Mouse (Mus musculus) midbrain, embryonic 16.5 days (tissue): ENCODE measurements at regions not wholly inside any gene's neighbourhood (a gene's known extent, or its start where the extent isn't known, plus 50 kb on each side); places are given as distances from the start of the nearest gene placed in this dataset.

Experiments
- ATAC-seq: fragments of 200-750 bp; cut with Nextera tagmentation; 2 replicates; pipeline ENCODE4 v1.8.0; 2017; ENCODE audit warnings: moderate TSS enrichment
- H3K27ac ChIP-seq: fragments of 300-500 bp; sonication (generic); 2 replicates; pipeline ENCODE4 v1.5.1; 2014; ENCODE audit warnings: mild to moderate bottlenecking, low read length, mixed read lengths
- H3K27me3 ChIP-seq: fragments of 300-500 bp; sonication (generic); 2 replicates; pipeline ENCODE4 v1.6.1; 2014; ENCODE audit warnings: low read depth, low read length, mixed read lengths; ENCODE audit not compliant: control insufficient read depth, insufficient read depth
- H3K36me3 ChIP-seq: fragments of 300-500 bp; sonication (generic); 2 replicates; pipeline ENCODE4 v1.6.1; 2014; ENCODE audit warnings: mild to moderate bottlenecking, low read length, moderate library complexity, mixed read lengths; ENCODE audit not compliant: control insufficient read depth, insufficient read depth
- H3K4me1 ChIP-seq: fragments of 300-500 bp; sonication (generic); 2 replicates; pipeline ENCODE4 v1.6.1; 2014; ENCODE audit warnings: mild to moderate bottlenecking, low read length, mixed read lengths; ENCODE audit not compliant: control insufficient read depth, insufficient read depth
- H3K4me2 ChIP-seq: fragments of 300-500 bp; sonication (generic); 2 replicates; pipeline ENCODE4 v1.6.1; 2014; ENCODE audit warnings: mild to moderate bottlenecking, low read length, mixed read lengths
- H3K4me3 ChIP-seq: fragments of 300-500 bp; sonication (generic); 2 replicates; pipeline ENCODE4 v1.5.1; 2014; ENCODE audit warnings: low read depth, mild to moderate bottlenecking, low read length, moderate library complexity, mixed read lengths
- H3K9ac ChIP-seq: fragments of 300-500 bp; sonication (generic); 2 replicates; pipeline ENCODE4 v1.6.1; 2014; ENCODE audit warnings: low read depth, low read length, mixed read lengths
- H3K9me3 ChIP-seq: fragments of 300-500 bp; sonication (generic); replicated peaks from 2 replicates; pipeline ENCODE4 v1.6.1; 2014; ENCODE audit warnings: mild to moderate bottlenecking, low read length, mixed read lengths; ENCODE audit not compliant: control insufficient read depth, poor library complexity, severe bottlenecking
- WGBS: fragments of 180-500 bp; shearing (Covaris S2); extraction: QIAGEN DNeasy Blood & Tissue Kit; methylation state at CpG from one replicate; pipeline ENCODE4 v1.1.7; 2014; 5-methylcytosine and 5-hydroxymethylcytosine counted together

DNA sequence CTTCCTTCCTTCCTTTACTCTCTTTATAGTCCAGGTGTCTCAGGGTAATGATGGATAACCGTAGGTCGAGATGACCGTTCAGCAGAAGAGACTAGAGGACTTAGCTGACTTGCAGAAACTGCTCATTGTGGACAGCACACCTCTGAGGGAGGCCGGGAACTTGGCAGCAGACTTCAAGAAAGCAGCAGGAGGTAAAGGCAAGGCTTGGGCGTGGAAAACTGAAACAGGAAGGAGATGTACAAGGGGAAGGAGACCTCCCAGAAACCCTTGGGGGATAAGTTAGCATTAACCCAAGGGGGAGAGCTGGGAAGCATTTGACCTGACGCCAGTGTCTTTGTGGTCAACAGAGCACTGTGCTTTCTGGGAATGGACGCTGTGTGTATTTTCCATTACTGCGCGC lies 58.8 kb upstream of the Vangl1 start:
- H3K27me3 ChIP-seq: no peaks in the 10 kb centered on the region
- H3K4me2 ChIP-seq: no peak overlapping the region
- H3K4me1 ChIP-seq: no peaks in the 10 kb centered on the region
- no peak overlapping the region for H3K9ac ChIP-seq
- no peak for ATAC-seq
- no peak overlapping the region for H3K4me3 ChIP-seq
- no peaks in the 10 kb centered on the region for H3K9me3 ChIP-seq
- WGBS: 81% methylated on average over 9 of the region's 9 CpGs
- H3K27ac ChIP-seq: no peak overlapping the region
- H3K36me3 ChIP-seq: no peaks in the 10 kb centered on the region

DNA sequence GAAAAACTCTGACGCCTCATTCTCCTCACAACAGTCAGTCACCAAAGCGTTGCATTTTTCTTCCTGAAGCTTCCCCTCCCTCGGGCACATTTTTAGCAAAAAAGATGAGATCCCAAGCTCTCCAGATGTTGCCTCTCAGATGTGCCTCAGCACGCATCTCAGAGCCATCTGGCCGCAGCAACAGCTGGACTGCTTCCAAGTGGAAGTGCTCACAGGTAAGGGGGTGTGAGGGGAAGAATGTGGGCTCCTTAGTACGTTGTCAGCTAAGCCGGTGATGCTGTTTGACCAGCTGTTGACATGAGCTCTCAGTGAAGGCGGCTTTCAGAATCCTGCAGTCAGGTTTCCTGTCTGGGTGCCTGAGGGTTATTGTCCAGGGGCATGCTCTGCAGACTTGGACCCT lies 58.2 kb upstream of the Vangl1 start:
- Histone ChIP-seq H3K36me3 (no peaks in the 10 kb centered on the region), H3K27ac (no peak overlapping the region), H3K9ac (no peak overlapping the region), H3K4me2 (no peak overlapping the region), H3K9me3 (no peaks in the 10 kb centered on the region), H3K4me3 (no peak overlapping the region), H3K27me3 (no peaks in the 10 kb centered on the region), H3K4me1 (no peaks in the 10 kb centered on the region)
- no peak for ATAC-seq
- WGBS: 64% methylated on average over 8 of the region's 8 CpGs

DNA sequence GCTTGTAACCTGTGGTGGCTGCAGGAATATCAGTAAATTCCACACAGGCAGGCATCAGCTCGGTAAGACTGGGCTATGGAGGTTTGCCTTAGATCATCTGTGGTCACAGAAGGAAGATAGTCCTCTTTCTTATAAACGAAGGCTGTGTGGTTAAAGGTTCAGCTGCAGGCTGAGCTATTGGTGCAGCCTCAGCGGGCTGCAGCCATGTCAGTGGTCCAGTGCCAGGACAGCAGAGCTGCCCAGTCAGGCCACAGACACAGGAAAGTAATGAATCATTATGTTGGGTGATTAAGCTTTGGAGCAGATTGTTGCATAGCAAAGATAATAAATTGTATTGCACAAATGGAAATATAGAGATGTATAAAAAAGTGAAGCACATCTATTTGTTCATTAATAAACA lies 57.0 kb upstream of the Vangl1 start:
- H3K36me3 ChIP-seq: no peaks in the 10 kb centered on the region
- H3K4me3 ChIP-seq: no peak overlapping the region
- H3K9ac ChIP-seq: no peak overlapping the region
- H3K27ac ChIP-seq: no peak overlapping the region
- H3K4me2 ChIP-seq: no peak overlapping the region
- 84% methylated on average over 3 of the region's 3 CpGs for WGBS
- H3K27me3 ChIP-seq: no peaks in the 10 kb centered on the region
- no peak for ATAC-seq
- no peaks in the 10 kb centered on the region for H3K4me1 ChIP-seq
- H3K9me3 ChIP-seq: no peaks in the 10 kb centered on the region
